Mouse (Mus musculus) layer of hippocampus, postnatal 10 days (tissue): Measurements from ENCODE around the gene Asna1. TPM values are rescaled to one million over a fixed set of nuclear protein-coding genes. Genes with fewer than 3 reads are reported as not detected.

Experiments used
- DNase-seq, 2 experiments: peaks; one replicate each; pipeline ENCODE4 v3.0.0; 2021; ENCODE audit warnings: low spot score in 2 of 2
- long read RNA-seq: library from polyadenylated mRNA; stranded (forward); transcript quantifications from one replicate; pipeline ENCODE4 v2.0.0, GENCODE M21; 2023
- total RNA-seq, 2 experiments: library from RNA; stranded (reverse); gene quantifications; 2 replicates each; pipeline ENCODE4 v1.2.3; 2021

Asna1 gene
- 100 to 1,000 TPM; 110 to 119 TPM for total RNA-seq
- long read RNA-seq, transcript Asna1-201 (7 exons, 1,256 nt) = major isoform, 85 of 102 reads
- long read RNA-seq, partial matches to known transcripts = 5 of 102 reads
- long read RNA-seq, other reads (novel, unspliced or antisense) = 12 of 102 reads

- peak; percentile 81 to 83 for DNase-seq
These were observed at the start of gene Asna1 for GRCm38 (mm10) chr8:85025098-85025932. Gene Asna1 (minus strand): TSS chr8:85025281.

- DNase-seq = no peak
These were observed 49.5 kb upstream of the Asna1 start for GRCm38 (mm10) chr8:85074617-85075016.

DNA sequence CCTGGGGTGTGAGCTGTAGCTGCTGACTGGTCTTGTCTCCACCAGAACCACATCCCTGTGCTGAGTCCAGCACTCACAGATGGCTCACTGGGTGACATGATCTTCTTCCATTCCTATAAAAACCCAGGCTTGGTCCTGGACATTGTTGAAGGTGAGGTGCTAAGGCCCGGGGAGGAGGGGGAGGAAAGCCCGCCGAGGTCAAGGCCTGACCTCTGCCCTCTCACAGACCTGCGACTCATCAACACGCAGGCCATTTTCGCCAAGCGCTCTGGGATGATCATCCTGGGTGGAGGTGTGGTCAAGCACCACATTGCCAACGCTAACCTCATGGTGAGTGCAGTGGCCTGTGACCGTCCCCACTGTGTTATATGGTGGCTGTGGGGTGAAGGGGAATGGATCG, 49.1 kb upstream of the Asna1 start:
- no peak for DNase-seq

- no peak for DNase-seq
These were observed 48.0 kb upstream of the Asna1 start for GRCm38 (mm10) chr8:85073041-85073612.

DNA sequence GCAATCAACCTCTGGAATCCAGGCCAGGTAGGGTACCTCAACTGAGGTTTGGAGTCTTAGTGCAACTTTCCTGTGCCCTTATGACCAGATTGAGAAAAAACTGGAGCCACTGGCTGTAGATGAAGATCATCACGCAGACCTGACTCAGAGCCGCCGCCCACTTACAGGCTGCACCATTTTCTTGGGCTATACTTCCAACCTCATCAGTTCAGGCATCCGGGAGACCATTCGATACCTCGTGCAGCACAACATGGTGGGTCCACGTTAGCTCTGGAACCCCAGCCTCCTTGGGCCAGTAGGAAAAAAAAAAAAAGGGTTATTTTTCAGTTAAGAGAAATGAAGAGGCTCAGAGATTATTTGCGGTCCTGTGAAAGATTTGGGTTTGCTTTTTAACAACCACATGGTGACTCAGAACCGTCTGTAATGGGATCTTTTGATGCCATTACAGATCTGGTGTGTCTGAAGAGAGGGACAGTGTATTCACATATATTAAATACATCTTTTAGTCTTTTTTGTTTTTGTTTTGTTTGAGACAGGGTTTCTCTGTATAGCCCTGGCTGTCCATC, 47.4 kb upstream of the Asna1 start:
- no peak for DNase-seq

DNA sequence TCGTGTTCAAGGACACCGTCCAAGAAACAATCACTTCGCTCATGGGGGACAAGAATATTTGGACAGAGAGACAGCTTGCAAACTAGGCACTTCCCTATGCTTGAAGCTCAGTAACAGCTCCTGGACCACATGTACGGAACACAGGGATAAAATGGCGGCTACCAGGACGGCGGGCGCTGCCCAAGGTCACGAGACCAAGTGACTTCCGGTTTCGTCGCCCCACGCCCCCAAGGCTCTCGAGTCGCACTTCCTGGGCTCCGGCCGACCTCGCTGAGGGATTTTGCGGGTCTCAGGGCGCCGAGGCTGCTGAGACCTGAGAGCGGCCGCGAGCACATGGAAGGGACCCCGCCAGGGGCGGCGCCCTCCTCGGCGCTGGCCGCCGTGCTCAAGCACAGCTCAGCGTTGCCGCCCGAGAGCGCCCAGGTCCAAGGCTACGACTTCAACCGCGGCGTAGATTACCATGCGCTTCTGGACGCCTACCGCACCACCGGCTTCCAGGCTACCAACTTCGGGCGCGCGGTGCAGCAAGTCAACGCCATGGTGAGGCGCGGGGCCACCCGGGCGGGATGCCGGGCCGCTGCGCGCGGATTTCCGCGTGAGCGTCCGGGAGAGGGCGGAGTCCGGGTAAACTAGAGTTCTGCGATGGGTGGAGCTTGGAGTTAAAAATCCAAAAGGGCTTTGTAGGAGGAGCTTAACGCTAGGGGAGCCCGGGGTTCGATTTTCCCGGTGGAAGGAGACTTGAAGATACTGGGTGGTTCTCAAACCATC, 46.6 kb upstream of the Asna1 start, which contains the start of gene Dhps:
Gene Dhps, plus strand, starts transcription at position 244 of the 768 bp plus-strand sequence.
- peak; percentile 84 to 90 for DNase-seq

DNA sequence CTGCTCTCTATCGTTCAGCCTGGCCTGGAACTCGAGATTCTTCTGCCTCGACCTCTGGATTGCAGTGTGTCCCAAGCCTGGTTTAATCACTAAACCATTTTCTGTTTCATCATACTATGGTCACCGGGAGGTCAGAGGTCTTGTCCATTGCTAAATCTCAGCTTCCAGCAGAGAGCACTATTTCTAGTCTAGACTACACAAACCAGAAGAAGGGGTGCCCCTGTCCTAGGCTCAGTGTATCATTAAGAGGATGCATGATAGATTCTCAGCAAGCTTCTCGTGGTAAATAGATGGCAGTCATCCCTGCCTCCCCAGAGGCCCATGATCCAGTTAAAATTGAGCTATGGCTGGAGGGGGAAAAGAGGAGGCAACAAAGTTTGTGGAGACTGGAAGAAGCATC, 46.0 kb upstream of the Asna1 start:
- no peak for DNase-seq

DNA sequence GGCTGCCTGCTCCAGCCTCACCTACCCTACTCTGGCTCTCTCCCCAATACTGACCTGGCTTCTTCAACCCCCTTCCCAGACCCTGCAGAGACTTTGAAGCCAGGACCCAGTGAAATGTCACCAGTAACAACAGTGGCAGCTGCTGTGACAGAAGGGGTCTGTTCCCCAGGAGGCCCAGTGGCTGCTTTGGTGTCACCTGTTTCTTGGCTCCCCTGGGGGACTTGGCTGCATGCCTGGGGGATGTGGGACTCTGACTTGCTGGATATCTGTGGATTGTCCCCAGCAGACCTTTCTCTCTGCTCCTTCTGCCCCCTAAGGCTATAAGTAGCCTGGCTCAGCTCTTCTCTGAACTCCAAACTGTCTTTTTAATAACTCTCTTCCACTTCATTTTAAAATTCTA, 42.9 kb upstream of the Asna1 start, which contains the start of gene Gm5741:
Gene Gm5741, minus strand, starts transcription at position 1 of the 400 bp plus-strand sequence.
- DNase-seq = no peak

DNA sequence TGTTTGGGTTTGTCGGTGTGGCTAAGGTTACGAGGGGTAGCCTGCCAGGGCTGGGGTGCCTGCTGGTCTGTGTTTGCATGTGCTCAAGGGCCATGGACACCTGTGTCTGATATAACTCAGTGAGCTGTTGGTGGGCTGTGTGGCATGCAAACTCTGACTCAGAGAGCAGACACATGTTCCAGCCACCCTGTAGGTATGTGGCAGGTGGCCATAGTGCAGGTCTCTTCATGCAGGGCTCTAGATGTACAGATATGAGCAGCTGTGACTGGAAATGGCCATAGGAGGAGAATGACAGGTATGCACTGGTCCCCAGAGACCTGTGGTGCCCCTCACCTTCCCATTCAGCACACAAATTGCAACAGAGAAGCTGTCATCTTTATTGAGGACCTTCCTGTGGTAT, 42.1 kb upstream of the Asna1 start:
- DNase-seq = no peak

DNA sequence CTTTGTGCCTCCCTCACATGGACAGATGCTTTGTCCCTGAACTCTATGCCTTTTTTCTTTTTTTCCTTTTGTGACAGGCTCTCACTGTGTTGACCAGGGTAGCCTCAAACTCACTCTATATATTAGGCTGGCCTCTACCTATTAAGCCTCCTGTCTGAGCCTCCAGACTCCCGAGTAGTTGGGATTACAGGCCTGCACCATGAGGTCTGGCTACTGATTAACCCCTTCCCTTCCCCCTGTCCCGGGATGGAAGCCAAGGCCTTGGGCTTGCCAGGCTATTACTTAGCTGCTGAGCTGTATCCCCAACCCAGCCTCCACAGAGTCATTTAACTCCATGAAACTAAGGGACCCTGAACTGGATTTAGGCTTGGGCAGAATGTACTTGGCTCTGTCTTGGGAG, 40.1 kb upstream of the Asna1 start:
- no peak for DNase-seq

DNA sequence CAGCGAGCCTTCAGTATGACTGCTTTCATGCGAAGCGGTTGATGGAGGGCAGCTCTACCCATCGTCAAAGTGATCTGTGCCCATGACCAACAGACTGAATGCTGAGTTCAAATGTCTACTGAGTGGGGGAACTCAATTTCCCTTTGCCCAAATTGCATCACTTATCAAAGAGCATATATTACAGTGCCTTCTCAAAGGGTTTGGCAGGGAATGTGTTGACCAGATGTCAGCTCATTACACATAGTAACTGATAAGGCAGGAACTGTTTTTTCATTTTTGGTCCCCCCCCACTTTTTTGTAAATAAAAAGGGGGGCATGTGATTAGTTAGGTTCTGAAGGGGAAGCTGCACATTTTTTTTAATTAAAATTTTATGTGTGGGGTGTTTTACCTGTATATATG, 37.5 kb upstream of the Asna1 start:
- no peak for DNase-seq

GRCm38 (mm10) chr8:85059879-85060616, 35.0 kb upstream of the Asna1 start, which contains the start of gene Fbxw9:
Gene Fbxw9 (plus strand): TSS chr8:85060055.
- DNase-seq = peak; percentile 88 to 89

- no peak for DNase-seq
These were observed 32.3 kb upstream of the Asna1 start for GRCm38 (mm10) chr8:85057367-85057766.

DNA sequence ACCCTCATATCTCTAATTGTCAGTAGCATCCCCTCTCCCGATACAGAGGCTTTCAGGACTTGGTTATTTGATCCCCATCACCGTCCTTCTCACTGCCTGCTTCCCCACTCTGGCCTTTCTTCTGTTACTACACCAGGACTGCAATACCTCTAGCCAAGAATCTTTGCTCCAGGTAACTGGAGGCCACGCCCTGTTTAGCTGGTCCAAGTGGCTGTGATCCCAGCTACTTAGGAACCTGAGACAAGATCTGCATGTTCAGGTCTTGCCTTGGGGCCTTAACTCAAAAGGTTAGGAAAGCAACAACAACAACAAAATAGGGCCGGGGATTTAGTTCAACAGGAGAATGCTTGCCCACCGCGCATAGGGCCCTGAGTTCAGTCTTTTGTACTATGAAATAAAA, 18.5 kb upstream of the Asna1 start:
- DNase-seq = no peak

GRCm38 (mm10) chr8:85037681-85038531, 12.8 kb upstream of the Asna1 start:
- peak; percentile 42 to 57 for DNase-seq

- DNase-seq = no peak
These were observed 12.2 kb upstream of the Asna1 start for GRCm38 (mm10) chr8:85037366-85037680.

DNA sequence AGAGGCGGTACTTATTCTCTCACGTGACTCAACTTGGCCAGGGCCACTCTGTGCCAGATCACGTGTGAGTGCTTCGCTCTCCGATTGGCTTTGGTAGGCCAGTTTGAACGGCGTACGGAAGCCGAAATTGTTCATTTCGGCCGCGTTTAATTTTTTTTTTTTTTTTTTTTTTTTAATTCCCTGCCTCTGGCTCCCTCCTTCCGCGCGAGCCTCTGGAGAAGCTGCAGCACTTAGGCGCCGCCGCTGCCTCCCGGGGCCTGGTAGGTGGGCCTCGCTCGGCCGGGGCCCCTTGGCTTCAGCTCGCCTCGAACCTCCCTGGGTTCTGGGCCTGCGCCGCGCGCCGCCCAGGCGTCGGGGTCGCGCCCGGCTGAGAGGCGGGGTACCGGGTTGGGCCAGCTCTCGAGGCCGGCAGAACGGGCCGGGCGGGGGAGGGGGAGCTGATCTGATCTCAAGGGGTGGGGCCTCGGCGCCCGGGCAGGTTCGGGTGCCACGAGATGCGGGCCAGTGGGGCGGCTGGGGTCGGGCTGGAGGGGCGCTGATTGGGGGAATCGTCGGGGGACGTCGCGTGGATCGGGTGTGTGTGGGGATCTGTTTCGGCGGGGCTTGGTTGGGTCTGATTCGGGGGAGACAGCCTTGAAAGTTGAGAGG, 11.8 kb upstream of the Asna1 start, which contains the start of gene Tnpo2:
Gene Tnpo2, plus strand, starts transcription at position 198 of the 648 bp plus-strand sequence.
- DNase-seq = peak; percentile 84 to 89

GRCm38 (mm10) chr8:85036381-85036717, 11.3 kb upstream of the Asna1 start:
- no peak for DNase-seq

DNA sequence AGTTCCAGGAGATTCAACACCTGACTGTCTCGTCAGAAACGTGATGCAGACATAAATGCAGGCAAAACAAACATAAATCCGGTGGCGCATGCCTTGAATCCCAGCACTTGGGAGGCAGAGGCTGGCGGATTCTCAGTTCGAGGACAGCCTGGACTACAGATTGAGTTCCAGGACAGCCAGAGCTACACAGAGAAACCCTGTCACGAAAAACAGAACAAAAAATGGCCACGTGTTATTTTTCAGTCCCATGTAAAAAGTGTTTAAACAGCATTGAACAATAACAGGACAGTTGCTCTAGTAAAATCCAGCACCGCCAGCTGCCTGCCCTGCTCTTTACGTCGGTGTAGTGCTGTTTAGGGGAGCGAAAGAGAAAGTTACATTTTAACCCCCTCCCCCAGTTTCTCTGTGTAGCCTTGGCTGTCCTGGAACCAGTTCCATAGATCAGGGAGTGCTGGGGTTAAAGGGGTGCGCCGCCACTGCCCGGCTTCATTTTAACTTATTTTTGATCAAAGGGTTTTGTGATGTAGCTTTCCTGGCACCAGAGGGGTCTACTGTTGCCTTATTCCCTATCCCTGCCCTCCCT, 10.7 kb upstream of the Asna1 start:
- DNase-seq = no peak
